Mouse (Mus musculus) C2C12 (cell line): Measurements from ENCODE around the gene Zfp12.
"Not testable (repeated sequence)": the region's sequence is repeated elsewhere in the genome, so short reads cannot be mapped to it uniquely, and the experiment has no call there.

ENCODE experiments used
- CEBPB ChIP-seq: IDR thresholded peaks from one replicate; pipeline ENCODE4 v1.6.1; 2011; ENCODE audit warnings: low read depth, mild to moderate bottlenecking, control low read depth, moderate library complexity
- CTCF ChIP-seq: IDR thresholded peaks from one replicate; pipeline ENCODE4 v1.5.1; 2011; ENCODE audit not compliant: control insufficient read depth, insufficient read depth, insufficient read length
- MAX ChIP-seq: IDR thresholded peaks from one replicate; pipeline ENCODE4 v1.6.1; 2011; ENCODE audit warnings: mild to moderate bottlenecking, control low read depth
- MYOD1 ChIP-seq: IDR thresholded peaks from one replicate; pipeline ENCODE4 v1.6.1; 2011; ENCODE audit warnings: low read depth; ENCODE audit not compliant: control insufficient read depth, insufficient read length

DNA sequence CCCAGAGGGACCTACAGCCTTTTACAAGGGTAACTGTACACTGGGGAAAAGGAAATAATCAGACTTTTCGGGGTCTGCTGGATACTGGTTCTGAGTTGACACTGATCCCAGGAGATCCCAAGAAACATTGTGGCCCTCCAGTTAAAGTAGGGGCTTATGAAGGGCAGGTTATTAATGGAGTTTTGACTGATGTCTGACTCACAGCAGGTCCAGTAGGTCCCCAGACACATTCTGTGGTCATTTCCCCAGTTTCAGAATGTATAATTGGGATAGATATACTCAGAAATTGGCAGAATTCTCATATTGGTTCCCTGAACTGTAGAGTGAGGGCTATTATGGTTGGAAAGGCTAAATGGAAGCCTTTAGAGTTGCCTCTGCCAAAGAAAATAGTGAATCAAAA lies 46.9 kb upstream of the Zfp12 start:
- not testable (repeated sequence) for TF ChIP-seq CEBPB, CTCF, MAX, MYOD1
